Mouse (Mus musculus) liver, adult 2 months (tissue): ENCODE data around the gene Gm14137.

Experiments used
- CTCF ChIP-seq: fragments of 200-500 bp; IDR thresholded peaks from 2 replicates; pipeline ENCODE4 v1.5.1; 2011; ENCODE audit warnings: low read depth, low read length, control low read depth
- POLR2A ChIP-seq: fragments of 200-500 bp; IDR thresholded peaks from 2 replicates; pipeline ENCODE4 v1.6.1; 2011; ENCODE audit warnings: low read length, control low read depth; ENCODE audit not compliant: insufficient read depth; ENCODE audit errors: extremely low read depth

GRCm38 (mm10) chr2:119172446-119172845 is 1.9 kb upstream of the Gm14137 start:
- TF ChIP-seq CTCF (no peak), POLR2A (no peak)
